Mouse (Mus musculus) midbrain, postnatal 0 days (tissue): ENCODE results near the gene Kcnq1. TPM values are rescaled to one million over a fixed set of nuclear protein-coding genes. Genes with fewer than 3 reads are reported as not detected.

Experiments
- ATAC-seq: fragments of 200-750 bp; cut with Nextera tagmentation; 2 replicates; pipeline ENCODE4 v1.8.0; 2017; ENCODE audit warnings: moderate number of reproducible peaks, mild to moderate bottlenecking, moderate TSS enrichment, moderate library complexity; ENCODE audit not compliant: low FRiP score
- DNase-seq: peaks from one replicate; pipeline ENCODE4 v3.0.0-alpha.2; 2015; ENCODE audit warnings: low spot score
- H3K27ac ChIP-seq: fragments of 300-500 bp; sonication (generic); 2 replicates; pipeline ENCODE4 v1.5.1; 2014; ENCODE audit warnings: low read depth, mild to moderate bottlenecking, low read length, mixed read lengths
- H3K27me3 ChIP-seq: fragments of 300-500 bp; sonication (generic); 2 replicates; pipeline ENCODE4 v1.6.1; 2014; ENCODE audit warnings: low read length, control low read depth, mixed read lengths; ENCODE audit not compliant: insufficient read depth
- H3K36me3 ChIP-seq: fragments of 300-500 bp; sonication (generic); 2 replicates; pipeline ENCODE4 v1.6.1; 2014; ENCODE audit warnings: low read length, control low read depth, mixed read lengths; ENCODE audit not compliant: insufficient read depth
- H3K4me1 ChIP-seq: fragments of 300-500 bp; sonication (generic); 2 replicates; pipeline ENCODE4 v1.6.1; 2014; ENCODE audit warnings: mild to moderate bottlenecking, control low read depth, antibody characterized with exemption, low read length, mixed read lengths; ENCODE audit not compliant: insufficient read depth
- H3K4me2 ChIP-seq: fragments of 300-500 bp; sonication (generic); 2 replicates; pipeline ENCODE4 v1.6.1; 2014; ENCODE audit warnings: low read depth, mild to moderate bottlenecking, low read length, mixed read lengths; ENCODE audit not compliant: poor library complexity, severe bottlenecking
- H3K4me3 ChIP-seq: fragments of 300-500 bp; sonication (generic); 2 replicates; pipeline ENCODE4 v1.5.1; 2014; ENCODE audit warnings: low read depth, mild to moderate bottlenecking, low read length, moderate library complexity
- H3K9ac ChIP-seq: fragments of 300-500 bp; sonication (generic); replicated peaks from 2 replicates; pipeline ENCODE4 v1.6.1; 2014; ENCODE audit warnings: mild to moderate bottlenecking, low read length, moderate library complexity, mixed read lengths; ENCODE audit not compliant: poor library complexity, severe bottlenecking
- H3K9me3 ChIP-seq: fragments of 300-500 bp; sonication (generic); 2 replicates; pipeline ENCODE4 v1.6.1; 2016; ENCODE audit warnings: low read length, control low read depth
- CTCF ChIP-seq: IDR thresholded peaks from 2 replicates; pipeline ENCODE4 v1.5.1; 2016; ENCODE audit warnings: antibody characterized with exemption, mild to moderate bottlenecking
- WGBS: fragments of 180-500 bp; shearing (Covaris S2); extraction: QIAGEN DNeasy Blood & Tissue Kit; methylation state at CpG from one replicate; pipeline ENCODE4 v1.1.7; 2014; 5-methylcytosine and 5-hydroxymethylcytosine counted together
- polyA plus RNA-seq: library from polyadenylated mRNA; unstranded; fragments of >200 nt; fragmentation: Nextera tagmentation; extraction: Ambion mirVana; gene quantifications from 2 replicates; pipeline ENCODE4 v1.2.1, GENCODE M21; 2015
- total RNA-seq: library from RNA; depleted of rRNA; stranded (reverse); fragments of >200 nt; gene quantifications from 2 replicates; pipeline ENCODE4 v1.2.3, GENCODE M21; 2014; rRNA removed

Kcnq1 gene
- total RNA-seq (0.44 and 1.4 TPM in 2 replicates), polyA plus RNA-seq (0.87 and 1.2 TPM in 2 replicates)

DNA sequence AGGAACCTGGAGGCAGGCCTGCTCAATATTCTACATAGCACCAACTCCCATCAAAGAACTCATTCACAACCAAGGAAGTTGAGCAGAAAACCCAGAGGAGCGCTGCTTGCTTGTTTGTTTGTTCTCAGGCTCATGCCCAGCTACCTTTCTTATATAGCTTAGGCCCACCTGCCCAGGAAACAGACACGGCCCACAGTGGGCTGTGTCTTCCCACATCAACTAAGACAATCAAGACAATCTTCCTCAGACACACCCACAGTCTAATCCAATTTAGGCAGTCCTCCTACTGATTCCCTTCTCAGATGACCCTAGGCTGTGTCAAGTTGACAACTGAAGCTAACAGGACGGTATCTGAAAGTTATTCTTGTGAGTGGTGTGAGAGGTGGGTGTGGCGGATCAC, at the start of gene Kcnq1:
Gene Kcnq1 (plus strand): TSS at position 301 of the 400 bp plus-strand sequence.
- H3K4me2 ChIP-seq: peak within 1 kb of the TSS; percentile 63
- peaks cover 3% of the 10 kb centered on the region; the same call in 1 of the 2 replicates for H3K4me1 ChIP-seq
- no peak for DNase-seq
- H3K9me3 ChIP-seq: no peaks in the 10 kb centered on the region
- no peak within 1 kb of the TSS for H3K27ac ChIP-seq
- H3K9ac ChIP-seq: 0 out of 2 replicates have a peak within 1 kb of the TSS, but pooled peaks have one; percentile 8
- 57% methylated on average over 4 of the region's 4 CpGs for WGBS
- no peaks in the 10 kb centered on the region for H3K36me3 ChIP-seq
- ATAC-seq: no peak
- TF ChIP-seq CTCF: no peak
- H3K4me3 ChIP-seq: peak within 1 kb of the TSS; percentile 33
- H3K27me3 ChIP-seq: peaks cover 37% of the 10 kb centered on the region

DNA sequence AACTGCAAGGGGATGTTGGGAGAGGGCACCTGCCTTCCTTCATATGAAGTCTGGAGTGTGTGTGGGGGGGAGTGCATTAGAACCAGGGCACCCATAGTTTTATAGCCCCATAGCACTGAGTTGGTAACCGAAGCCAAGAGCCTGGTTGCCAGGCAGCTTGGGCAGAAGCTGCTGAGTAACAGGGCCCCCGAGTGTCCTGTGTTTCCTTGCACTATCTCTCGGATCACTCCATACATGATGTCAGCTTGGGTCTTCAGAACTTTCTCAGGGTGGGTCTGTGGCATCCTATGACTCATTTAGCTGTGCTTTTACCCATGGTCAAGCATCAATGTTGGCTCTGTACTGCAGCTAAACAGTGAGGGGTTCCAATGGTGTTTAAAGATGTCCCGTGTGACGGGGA, 49.1 kb upstream of the Kcnq1 start:
- no peak for ATAC-seq

DNA sequence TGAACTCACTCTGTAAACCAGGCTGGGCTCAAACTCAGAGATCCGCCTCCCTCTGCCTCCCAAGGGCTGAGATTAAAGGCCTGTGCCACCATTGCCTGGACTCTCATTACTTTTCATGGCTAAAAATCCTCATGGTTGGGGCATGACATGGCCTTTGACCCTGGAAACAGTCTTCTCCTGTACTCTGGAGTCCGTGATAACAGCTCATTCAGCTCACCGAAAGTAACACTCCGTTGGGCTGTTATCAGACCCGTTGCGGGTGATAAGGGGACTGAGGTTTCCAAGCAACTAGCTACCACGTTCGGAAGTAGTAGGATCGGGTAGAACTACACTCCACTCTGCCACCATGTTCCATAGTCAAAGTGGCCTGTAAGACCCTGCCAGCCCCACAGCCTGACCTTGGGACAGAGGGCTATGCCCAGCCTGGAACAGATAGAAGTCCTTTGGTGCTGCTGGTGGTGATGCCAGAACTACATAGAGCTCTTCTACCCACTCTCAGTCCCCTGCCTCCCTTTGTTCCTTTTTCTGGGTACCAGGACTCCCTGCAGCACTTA, 48.4 kb upstream of the Kcnq1 start:
- Histone ChIP-seq H3K4me2 (no peak overlapping the region), H3K9ac (no peak overlapping the region), H3K36me3 (no peaks in the 10 kb centered on the region; the same call in 1 of the 2 replicates), H3K9me3 (no peaks in the 10 kb centered on the region), H3K4me1 (peaks cover 24% of the 10 kb centered on the region), H3K27me3 (no peaks in the 10 kb centered on the region), H3K27ac (no peak overlapping the region), H3K4me3 (no peak overlapping the region)
- ATAC-seq (no peak), DNase-seq (no peak)
- TF ChIP-seq CTCF: no peak
- WGBS: 92% methylated on average over 9 of the region's 9 CpGs

More for the DNA sequence above, 49.1 kb upstream of the Kcnq1 start:
- no peak for TF ChIP-seq CTCF
- no peak overlapping the region for H3K4me3 ChIP-seq
- H3K4me1 ChIP-seq: peaks cover 24% of the 10 kb centered on the region
- no peak overlapping the region for H3K9ac ChIP-seq
- H3K4me2 ChIP-seq: no peak overlapping the region
- H3K27me3 ChIP-seq: no peaks in the 10 kb centered on the region
- H3K36me3 ChIP-seq: no peaks in the 10 kb centered on the region; the same call in 1 of the 2 replicates
- WGBS: 84% methylated on average over 5 of the region's 5 CpGs
- DNase-seq: no peak
- H3K9me3 ChIP-seq: no peaks in the 10 kb centered on the region
- no peak overlapping the region for H3K27ac ChIP-seq

DNA sequence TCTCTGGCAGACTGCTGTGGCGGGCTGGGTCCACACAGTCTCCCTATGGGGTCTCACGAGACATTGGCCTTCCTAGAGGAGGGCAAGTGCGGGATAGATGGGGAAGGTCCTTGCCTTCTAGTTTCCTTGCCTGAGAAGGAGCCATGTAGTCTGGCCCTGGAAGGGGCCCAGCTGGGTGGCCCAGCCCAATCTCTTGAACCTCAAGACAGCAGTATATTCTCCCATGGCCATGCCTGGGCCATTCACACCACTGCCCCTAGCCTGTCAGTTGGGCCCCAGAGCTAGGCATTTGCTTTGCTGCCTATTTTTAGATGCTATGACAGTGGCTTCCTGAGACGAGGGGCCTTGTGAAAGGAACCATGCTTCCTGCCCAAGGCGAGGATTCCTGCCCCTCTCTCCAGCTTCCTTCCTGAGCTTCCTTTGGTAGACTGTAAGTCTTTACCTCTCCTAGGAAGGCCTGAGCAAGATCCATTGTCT, 47.9 kb upstream of the Kcnq1 start:
- no peak overlapping the region for H3K4me2 ChIP-seq
- no peak overlapping the region for H3K9ac ChIP-seq
- WGBS: 79% methylated on average over 5 of the region's 5 CpGs
- no peaks in the 10 kb centered on the region for H3K27me3 ChIP-seq
- no peak for ATAC-seq
- no peak overlapping the region for H3K4me3 ChIP-seq
- H3K4me1 ChIP-seq: peaks cover 24% of the 10 kb centered on the region
- H3K36me3 ChIP-seq: peaks cover 5% of the 10 kb centered on the region; the same call in 1 of the 2 replicates
- no peak for DNase-seq
- peak overlapping the region; percentile 27; the same call in 1 of the 2 replicates for H3K27ac ChIP-seq
- H3K9me3 ChIP-seq: no peaks in the 10 kb centered on the region
- TF ChIP-seq CTCF: no peak

DNA sequence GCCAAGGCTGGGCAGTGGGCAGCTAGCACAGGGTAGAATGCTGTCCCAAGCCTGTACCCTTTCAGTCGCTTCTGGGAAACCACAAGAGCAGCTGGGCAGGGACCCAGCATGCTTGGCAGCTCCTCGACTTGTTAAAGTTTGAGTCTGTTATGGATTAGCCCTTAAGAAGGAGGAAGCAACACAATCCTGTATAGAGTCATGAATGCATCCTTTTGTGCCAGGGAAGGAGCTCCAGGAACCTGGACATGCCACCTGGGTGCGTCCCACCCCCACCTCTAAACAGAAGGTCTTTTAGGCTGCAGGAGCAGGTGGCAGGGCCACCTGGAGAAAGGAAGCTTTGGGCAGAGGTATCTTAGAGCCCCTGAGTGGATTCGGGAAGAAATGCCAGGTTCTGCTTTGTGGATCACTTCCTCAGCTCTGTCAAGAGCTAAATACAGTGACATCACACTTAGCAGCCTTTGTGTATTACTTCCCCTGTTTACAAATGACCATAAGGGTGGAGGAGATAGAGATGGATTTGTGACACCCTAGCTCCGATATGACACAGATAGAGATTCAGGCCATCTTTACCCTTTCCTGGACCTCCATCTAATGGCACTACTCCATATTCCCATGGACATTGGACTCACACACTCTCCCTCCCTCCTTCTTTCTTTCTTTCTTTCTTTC, 46.8 kb upstream of the Kcnq1 start:
- Histone ChIP-seq H3K4me3 (no peak overlapping the region), H3K36me3 (peaks cover 15% of the 10 kb centered on the region), H3K4me2 (no peak overlapping the region), H3K4me1 (peaks cover 19% of the 10 kb centered on the region), H3K27ac (peak overlapping the region; percentile 27; the same call in 1 of the 2 replicates), H3K9ac (no peak overlapping the region), H3K27me3 (no peaks in the 10 kb centered on the region), H3K9me3 (no peaks in the 10 kb centered on the region)
- peak; percentile 74 for DNase-seq
- no peak for TF ChIP-seq CTCF
- ATAC-seq: no peak
- 69% methylated on average over 5 of the region's 5 CpGs for WGBS

DNA sequence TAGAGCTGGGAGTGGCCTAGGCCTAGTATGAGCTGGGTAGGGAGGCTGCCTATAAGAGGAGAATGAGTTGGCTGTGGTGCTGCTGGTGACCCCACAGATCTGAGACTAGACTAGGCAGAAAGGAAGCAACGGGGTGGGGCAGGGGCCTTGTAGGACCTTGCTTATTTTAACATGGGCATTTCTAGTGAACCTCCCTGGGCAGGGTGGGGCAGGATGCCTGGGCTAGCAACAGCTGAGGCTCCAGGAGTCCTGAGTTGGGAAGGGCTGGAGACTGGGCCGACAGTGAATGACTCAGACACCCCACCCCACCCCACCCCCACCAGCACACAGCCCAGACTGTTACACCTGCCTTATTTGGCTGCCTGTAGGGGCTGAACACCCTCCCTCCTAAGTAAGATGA, 43.5 kb upstream of the Kcnq1 start:
- peaks cover 42% of the 10 kb centered on the region for H3K36me3 ChIP-seq
- no peak for TF ChIP-seq CTCF

More for the DNA sequence above, 43.5 kb upstream of the Kcnq1 start:
- Histone ChIP-seq H3K9me3 (no peaks in the 10 kb centered on the region), H3K9ac (no peak overlapping the region), H3K27me3 (no peaks in the 10 kb centered on the region), H3K4me1 (peaks cover 4% of the 10 kb centered on the region; the same call in 1 of the 2 replicates), H3K4me2 (no peak overlapping the region), H3K4me3 (no peak overlapping the region), H3K27ac (no peak overlapping the region)
- DNase-seq (no peak), ATAC-seq (no peak)
- 75% methylated on average over 2 of the region's 2 CpGs for WGBS
